Mouse (Mus musculus) spleen, postnatal 10 days (tissue): Measurements from ENCODE around the gene Fam240a.
A peak's percentile ranks its signal among the peaks of the same experiment; 100 is the strongest.

ENCODE experiments used
- DNase-seq, 2 experiments: peaks; one replicate each; pipeline ENCODE4 v3.0.0; 2021 to 2022; ENCODE audit warnings: low spot score in 2 of 2

Fam240a gene

DNA sequence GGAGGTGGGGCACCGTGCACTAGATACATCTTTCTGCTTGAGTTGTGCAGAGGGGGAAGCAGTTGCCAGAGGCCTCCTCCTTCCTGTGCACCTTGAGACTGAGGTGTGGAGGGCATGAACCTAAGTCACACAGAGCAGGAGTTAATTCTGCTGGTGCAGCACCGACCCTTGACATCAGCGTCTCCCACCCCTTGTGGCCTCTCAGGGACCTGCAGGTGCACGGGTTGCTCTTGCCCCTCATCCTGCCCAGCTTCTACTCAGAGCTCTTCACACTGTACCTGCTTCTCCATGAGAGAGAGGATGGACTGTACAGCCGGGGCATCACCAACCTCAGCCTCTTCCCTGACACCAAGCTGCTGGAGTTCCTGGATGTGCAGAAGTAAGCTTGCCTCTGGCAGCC is 21.2 kb downstream of the Fam240a start:
- DNase-seq = no peak

DNA sequence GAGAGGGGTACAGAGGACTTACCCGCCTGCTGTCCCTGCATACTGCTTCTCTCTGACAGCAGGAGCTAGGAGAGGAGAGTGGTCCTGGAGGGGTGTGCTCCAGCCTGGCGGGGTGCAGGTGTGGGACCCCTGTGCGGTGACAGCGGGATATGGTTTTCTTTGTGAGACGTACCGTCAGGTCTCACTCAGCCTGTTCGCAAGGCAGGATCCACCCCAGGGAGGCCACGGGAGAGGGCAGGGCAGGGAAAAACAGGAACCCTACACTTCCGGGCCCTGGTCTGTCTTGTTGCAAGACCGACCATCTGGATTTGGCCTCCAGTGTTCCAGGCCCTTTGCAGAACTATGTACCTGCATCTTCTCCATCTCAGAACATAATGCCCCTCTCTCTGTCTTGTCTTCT is 23.2 kb downstream of the Fam240a start:
- no peak for DNase-seq

DNA sequence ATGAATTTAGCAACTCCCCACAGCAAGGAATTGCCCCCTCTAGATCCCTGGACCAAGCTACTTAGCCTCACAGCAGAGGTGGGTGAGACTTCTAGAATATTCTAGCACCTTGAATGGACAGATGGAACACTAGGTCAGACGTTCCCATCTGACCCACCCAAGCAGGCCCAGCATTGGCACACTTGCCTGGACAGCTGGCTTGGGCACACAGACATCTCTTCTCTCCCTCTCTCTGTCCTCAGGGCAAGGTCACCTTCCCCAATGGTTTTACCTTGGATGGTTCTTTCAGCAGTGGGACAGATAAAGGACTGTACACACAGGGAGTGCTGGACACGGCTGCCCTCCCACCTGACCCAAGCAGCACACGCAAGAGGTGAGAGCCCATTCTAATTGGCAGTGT is 24.1 kb downstream of the Fam240a start:
- no peak for DNase-seq

DNA sequence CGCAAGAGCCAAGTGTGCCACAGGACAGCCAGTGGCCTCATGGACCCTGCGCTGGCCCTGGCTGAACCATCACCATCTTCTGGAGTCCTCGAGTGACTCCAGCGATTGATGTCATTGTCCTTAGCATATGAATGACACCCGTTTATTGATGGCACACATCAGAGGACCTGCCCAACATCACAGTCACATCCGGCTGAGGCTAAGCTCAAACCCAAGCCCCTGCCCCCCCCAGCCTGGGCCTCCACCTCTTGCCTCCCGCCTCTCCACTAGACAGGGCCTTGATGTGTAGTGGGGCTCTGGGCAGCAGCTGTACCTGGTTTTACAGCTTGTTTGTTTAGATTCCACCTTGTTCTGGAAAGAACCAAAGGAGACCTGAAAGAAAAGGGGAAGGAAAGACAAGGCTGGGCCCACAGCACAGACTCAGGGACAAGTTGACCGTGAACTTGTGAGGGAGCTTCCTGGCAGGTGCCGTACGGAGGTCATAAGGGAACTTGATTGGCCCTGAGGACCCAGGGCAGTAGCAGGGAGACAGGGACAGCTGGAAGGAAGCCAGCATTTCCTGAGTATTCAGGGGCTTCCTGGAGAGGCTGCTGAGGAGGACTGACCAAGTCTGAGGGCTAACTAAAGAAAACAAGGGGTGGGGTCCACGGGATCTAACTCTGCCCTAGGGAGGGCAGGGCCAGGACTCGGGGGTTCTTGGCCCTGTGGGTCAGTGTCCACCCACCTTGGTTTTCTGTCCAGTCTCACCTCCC is 25.4 kb downstream of the Fam240a start:
- DNase-seq = no peak

DNA sequence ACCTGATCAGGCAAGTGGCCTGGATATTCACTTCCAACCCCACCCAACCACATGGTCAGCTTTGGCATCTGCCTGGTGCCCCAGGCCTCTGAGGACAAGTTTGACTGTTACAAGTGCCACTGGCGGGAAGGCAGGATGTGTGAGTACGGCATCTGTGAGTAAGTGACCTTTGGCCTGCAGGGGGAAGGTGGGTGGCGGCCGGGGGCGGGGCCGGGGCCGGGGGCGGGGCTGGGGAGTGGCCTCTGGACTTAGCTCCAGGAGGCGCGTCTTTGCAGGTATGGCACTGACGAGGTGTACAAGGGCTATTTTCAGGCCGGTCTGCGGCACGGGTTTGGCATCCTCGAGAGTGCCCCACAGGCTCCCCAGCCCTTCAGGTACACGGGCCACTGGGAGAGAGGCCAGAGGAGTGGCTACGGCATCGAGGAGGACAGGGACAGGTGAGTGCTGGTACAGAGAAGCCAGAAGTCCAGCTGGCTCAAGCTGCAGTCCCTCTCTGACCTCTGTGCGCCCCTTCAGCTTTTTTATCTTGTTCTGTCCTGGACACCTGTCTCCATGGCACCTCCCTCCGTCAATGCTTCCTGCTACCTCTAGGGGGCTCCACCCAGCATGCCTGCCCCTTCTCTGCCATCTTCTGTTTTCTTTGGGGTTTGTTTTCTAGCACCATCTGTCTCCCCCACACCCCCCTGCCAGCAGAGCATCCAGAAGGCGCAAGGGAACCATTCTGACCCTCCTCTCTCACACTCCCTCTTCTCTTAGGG is 26.5 kb downstream of the Fam240a start:
- DNase-seq = no peak

DNA sequence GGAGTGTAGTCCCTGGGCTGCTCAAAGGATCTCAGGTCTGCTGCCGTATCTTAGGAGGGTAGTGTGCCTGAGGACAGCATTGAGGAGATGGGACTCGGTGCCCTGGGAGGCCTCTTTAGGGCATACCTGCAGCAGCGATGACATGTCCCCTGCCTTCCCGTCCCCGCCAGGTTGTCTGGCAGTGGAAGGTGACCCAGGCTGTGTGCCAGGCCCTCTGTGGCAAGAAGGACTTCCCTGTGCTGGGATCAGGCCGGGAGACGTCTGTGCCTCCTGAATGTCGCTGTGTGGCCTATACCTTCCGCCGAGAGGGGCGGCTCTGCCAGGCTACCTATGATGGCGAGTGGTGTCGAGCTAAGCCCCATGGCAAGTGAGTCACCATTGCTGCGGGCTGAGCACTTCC is 27.7 kb downstream of the Fam240a start:
- DNase-seq = no peak

DNA sequence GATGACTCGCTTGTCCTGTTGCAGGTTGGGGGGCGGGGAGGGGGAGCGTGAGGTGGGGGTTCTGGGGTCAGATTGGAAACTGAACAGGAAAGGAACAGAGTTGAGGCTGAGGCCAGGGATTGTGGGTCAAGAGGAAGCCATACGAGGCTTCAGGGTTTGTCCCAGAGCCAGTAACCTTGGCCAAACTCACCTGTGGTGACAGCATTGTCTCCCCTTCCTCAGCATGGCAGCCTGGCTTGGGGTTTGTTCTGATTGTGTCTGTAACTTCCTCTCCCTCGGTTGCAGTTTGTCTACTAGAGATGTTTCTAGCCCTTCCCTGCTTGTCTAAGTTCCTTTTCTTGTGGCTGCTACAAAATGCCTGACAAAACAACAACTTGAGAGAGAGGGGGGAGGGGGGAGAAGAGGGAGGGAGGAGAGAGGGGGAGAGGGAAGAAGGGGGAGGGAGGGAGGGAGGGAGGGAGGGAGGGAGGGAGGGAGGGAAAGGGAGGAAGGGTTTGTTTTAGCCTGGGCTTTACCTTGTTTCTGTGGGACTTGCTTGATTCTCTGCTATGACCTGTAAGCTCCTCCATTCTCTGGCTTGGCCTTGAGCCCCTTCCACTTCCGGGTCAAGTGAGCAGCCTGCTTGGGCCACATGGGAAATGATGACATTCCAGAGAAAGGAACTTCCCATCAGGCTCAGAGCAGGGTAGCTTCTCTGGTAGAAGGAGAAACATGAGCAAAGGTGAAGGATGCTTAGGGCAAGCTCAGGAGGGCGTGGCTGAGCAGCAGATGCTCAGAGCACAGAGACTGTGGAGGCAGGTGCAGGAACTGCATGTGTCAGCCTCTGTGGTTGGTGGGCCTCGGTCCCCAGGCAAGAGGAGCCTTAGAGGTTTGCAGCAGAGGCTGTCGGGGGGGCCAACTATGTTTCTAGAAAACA is 29.0 kb downstream of the Fam240a start:
- DNase-seq = no peak

DNA sequence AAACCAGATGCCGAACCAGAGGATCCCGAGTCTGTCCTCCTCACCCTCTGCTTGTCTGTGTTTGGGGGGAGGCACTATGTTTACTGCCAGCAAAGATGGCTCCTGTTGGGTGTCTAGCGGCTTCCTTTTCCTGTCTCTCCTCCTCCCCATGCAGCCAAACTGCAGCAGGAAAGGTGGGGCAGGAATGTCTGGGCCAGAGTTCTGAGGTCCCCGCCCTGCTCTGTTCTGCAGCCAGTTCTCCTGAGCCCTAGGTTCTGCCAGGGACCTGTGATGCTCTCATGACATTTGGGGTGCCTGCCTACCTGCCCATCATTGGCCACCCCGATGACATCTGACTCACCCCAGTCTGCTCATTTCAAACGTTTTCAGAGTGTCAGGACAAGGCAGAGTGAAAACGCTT is 34.7 kb downstream of the Fam240a start:
- DNase-seq = no peak

DNA sequence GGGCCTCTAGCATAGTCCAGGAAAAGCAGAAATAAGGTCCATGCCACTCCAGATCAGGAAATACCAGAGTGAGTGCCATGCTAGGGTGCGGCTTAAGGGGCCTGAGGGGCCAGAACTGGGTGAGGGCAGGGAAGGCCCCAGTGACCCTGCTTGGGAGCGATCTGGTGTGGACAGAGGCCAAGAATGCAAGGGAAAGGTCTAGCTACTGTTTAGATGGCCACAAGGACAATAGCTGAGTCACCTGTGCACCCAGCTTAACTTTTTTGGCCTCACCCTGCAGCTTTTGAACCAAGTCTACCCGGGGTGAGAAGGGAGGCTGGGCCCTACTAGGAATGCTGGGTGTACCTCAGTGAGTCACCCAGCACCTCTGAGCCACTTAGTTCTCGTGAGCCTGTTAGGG is 35.9 kb downstream of the Fam240a start:
- no peak for DNase-seq

DNA sequence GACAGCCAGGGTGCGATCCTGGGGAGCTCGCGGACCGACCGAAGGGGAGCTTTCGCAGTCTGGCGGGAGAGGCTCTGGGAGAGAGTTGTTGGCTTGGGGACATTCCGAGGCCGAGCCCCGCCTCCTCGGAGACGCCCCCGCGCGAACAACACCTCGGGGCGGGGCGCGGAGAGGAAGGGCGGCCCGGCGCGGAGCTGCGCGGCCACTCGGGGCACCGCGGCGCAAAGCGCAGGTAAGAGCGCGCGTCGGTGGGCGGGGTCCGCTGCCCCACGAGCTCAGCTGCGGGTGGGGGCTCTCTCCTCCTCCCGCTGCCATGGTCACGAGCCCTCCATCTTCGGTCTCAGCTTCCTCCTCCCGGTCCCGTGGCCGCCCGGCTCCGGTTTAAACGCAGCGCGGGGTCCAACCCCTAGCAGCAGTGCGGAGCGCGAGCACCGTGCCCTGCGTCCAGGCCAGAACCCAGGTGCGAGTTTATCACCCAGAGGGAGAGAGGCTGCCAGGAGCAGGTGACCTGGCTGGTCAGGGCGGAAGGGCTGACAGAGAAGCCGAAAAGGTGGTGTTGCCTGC is 36.6 kb downstream of the Fam240a start, which contains the start of gene Tmie:
TSS of gene Tmie (minus strand) at position 116 of the 564 bp plus-strand sequence.
- peak in 1 of 2 experiments; percentile 49 for DNase-seq

DNA sequence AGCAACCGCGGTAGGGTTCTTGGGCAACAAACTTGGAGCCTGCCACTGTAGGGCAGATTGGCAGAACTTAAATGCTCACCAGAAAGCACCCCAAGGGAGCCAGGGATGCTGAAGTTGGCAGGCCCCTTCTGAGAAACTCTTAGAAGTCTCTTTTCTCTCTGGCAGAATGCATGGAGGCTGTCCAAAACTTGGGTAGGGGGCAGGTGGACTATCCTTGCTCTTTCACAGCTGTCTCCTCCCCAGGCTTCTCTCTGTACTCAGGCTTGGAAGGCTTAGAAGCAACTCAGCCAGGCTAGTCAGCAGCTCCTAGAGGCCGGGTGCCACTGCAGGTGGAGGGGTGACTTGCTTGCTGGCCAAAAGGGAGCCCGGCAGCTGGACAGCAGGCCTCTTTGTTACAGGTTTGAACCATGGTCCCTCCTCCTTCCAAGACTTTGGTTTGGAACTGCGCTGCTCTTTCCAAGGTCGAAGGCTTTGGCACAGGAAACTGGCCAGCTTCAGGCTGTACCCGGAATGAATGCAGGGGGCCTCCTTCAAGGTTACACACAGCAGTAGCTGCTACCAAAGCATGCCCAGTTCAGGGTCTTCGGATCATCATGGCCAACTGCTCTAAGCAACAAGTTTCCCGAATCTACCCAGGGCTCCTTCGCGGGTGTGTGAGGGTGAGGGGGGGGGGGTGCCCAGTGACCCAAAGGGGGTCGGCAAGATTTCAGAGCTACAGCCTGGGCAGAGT is 37.3 kb downstream of the Fam240a start, which contains the start of gene Als2cl:
TSS of gene Als2cl (plus strand) at position 680 of the 730 bp plus-strand sequence.
- no peak for DNase-seq

DNA sequence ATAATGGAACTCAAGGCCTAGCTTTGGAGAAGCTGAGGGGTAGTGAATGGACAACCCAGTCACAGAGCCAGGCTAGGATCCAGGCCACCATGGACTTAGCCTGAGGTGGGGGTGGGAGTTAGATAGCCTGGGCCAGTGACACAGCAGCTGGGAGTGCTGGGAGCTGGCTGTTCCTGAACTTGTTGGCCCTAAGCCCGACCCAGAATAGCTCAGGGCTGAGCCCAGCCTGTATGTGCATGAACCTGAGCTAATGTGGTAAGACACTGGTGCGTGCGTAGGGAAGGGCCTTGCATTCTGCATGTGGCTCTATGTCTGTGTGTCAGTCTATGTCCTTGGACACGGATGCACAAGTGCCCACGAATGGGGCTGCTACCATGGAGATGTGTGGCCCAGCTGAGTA is 38.8 kb downstream of the Fam240a start:
- no peak for DNase-seq

DNA sequence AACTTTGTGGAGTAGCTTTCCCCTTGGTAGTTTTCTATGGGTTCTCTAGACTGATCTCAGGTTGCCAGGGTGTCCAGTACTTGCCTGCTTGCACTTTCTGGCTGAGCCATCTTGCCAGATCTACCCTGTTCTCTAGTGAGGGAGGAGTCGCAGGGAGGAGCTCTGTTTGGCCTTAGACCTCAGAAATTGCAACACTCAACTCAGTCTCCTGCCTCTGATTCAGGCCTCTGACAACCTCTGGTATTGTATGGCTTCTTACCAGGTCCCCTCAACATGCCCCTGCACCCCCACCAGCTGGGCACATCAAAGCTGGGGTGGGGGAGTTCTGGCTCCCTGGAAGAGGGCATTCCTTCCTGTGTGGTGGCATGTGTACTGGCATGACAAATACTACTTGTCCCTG is 39.3 kb downstream of the Fam240a start:
- no peak for DNase-seq

DNA sequence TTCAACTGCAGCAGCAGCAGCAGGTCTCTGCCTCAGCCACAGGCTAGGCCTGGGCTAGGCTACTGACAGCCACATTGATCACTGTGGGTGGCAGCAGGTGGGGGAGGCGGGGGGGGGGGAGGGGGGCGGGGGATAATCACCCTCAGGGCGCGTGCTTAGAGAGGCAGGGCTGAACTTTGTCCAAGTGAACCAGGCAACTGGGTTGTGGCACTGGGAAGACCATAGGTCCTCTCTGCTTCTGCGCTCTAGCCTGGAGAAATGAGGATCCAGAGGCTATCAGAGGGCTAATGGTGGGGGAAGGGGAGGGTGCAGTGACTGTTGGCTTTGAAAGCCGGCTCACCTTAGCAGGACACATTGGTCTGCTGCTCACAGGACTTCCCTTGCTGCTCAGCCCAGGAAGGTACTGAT is 41.4 kb downstream of the Fam240a start:
- no peak for DNase-seq

DNA sequence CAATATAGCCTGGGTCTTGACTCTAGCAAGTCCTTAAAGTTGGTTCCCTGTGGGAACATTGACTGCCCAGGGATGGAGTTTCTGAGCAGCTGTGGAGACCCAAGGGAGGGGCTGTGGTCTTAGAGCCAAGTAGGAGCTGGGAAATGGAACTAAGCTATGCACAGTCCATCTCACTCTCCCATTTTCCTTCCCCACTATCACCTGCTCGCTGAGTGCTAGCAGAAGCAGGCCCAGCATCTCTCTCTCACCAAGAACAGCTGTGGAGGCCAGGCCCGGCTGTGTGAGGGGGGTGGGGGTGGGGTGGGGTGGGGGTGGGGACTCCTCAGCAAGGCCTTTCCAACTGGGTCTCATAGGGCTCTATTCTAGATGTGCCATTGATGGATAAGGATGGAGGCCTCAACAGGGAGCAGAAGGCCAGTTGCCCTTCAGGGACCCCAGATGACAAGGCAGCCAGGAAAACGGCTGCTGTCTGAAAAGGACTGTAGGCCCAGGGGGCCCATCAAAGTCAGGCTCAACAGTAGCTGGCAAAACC is 41.9 kb downstream of the Fam240a start:
- no peak for DNase-seq

DNA sequence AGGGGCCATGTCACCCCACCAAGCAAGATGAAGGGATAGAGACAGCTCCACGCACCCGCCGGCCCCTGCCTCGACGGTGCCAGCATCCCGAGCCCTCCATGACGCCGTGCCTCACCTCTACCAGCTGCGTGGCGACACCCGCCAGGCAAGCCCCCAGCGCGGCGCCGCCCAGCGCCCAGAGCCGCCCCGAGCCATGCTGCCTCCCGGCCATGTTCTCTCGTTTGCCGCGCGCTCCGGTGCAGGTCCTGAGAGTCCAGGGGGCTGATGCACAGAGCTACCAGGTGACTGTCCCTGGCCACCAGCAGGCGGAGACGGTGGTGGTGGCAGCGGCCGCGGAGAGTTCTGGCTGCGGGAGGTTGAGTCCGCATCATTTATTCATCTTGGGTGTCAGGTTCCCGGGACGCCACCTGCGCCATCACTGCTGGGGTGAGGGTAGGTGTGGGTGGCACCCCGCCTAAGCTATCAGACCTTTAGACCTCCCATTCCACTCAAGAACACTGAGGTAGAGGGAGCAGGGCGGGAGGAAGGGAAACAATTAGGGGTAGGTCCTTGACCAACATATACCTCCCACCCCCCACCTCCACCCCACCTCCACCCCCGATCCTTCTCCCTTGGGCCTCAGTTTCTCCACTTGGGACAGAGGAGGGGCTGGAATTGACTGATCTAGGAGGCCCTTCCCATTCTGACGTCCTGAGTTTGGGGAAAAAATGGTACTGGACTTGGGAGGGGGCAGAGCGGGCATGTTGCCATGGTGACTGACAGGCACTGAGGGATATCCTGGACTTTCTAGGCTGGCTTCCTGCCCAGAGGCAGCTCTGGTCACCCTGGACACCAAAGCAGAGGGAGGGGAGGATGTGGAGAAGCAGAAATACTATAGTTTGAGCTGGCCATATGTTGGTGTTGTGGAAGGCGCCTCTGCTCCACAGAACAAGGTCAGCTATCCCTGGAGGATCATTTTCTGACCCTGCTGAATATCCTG is 42.7 kb downstream of the Fam240a start:
- no peak for DNase-seq

DNA sequence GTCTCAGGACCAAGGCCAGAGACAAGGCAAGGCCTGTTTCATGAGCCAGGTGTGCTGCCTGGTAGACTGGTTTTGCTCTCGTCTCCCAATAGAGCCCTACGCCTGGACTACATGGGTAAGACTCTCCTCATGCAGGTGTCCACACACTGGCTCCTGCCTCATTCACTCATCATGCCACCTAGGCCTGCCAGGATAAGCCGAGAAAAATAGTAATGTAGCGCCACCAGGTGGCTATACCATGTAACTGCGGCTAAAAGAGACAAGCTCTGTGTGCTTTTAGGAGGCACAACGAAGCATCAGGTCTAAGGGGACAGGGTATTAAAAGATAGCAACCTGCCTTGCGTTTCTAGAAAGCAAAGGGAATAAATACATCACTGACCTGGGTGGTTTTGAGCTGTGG is 45.6 kb downstream of the Fam240a start:
- peak in 1 of 2 experiments; percentile 63 for DNase-seq
